Comparison of ENCODE assay signal across 11 mouse cellular contexts in genomic region chr5:66387481-66387880, GRCm38 (mm10).
DNase-seq lines count a peak whose midpoint lies in the region; ATAC-seq and TF ChIP-seq lines count a peak whose summit lies in the region.
"Had no signal": no experiment of that assay in that cellular context is flagged by ENCODE, and none has a peak within 500 bp of the region (broad histone marks: within the 10 kb centered on the region; RNA-seq: fewer than 3 reads in every experiment).

No protein-coding gene starts in this region.

- ATAC-seq in intestine, postnatal 0 days, result no peak
- no peak for ATAC-seq in intestine, embryonic 16.5 days
- ATAC-seq in forebrain, postnatal 0 days, result peak; percentile 37; the same call in 1 of the 2 replicates
- no peak for ATAC-seq in midbrain, postnatal 0 days (ENCODE audit: low FRiP score)
- no peak for ATAC-seq in erythroid progenitor cell, adult 5-6 weeks (replicated peaks; ENCODE audit: low FRiP score, poor library complexity, severe bottlenecking)
- ATAC-seq: intestine, embryonic 15.5 days had no signal

- no peak overlapping the region for H3K4me2 ChIP-seq in intestine, postnatal 0 days (replicated peaks; ENCODE audit: low read depth)
- H3K4me2 ChIP-seq in intestine, embryonic 16.5 days (ENCODE audit: low read depth, low read length), result no peak overlapping the region
- H3K4me2 ChIP-seq in forebrain, postnatal 0 days (ENCODE audit: low read depth), result no peak overlapping the region
- no peak overlapping the region for H3K4me2 ChIP-seq in midbrain, postnatal 0 days (ENCODE audit: low read depth, low read length, poor library complexity, severe bottlenecking)
- H3K4me2 ChIP-seq: intestine, embryonic 15.5 days had no signal

- WGBS in intestine, postnatal 0 days, result 78% methylated on average over 8 of the region's 8 CpGs
- WGBS in intestine, embryonic 16.5 days, result 74% methylated on average over 8 of the region's 8 CpGs
- 44% methylated on average over 8 of the region's 8 CpGs for WGBS in forebrain, postnatal 0 days
- WGBS in midbrain, postnatal 0 days, result 44% methylated on average over 8 of the region's 8 CpGs

- H3K4me1 ChIP-seq in intestine, postnatal 0 days (replicated peaks; ENCODE audit: control insufficient read depth, insufficient read depth, low read length), result no peaks in the 10 kb centered on the region
- H3K4me1 ChIP-seq in intestine, embryonic 16.5 days (ENCODE audit: control insufficient read depth, insufficient read depth, low read length), result no peaks in the 10 kb centered on the region
- H3K4me1 ChIP-seq in forebrain, postnatal 0 days (ENCODE audit: insufficient read depth), result no peaks in the 10 kb centered on the region
- no peaks in the 10 kb centered on the region for H3K4me1 ChIP-seq in midbrain, postnatal 0 days (ENCODE audit: insufficient read depth, low read length)
- H3K4me1 ChIP-seq: intestine, embryonic 15.5 days had no signal

- H3K36me3 ChIP-seq in intestine, postnatal 0 days (ENCODE audit: control insufficient read depth, insufficient read depth), result no peaks in the 10 kb centered on the region; the same call in 1 of the 2 replicates
- no peaks in the 10 kb centered on the region for H3K36me3 ChIP-seq in intestine, embryonic 16.5 days (ENCODE audit: control insufficient read depth, insufficient read depth, low read length)
- no peaks in the 10 kb centered on the region for H3K36me3 ChIP-seq in forebrain, postnatal 0 days (ENCODE audit: insufficient read depth)
- H3K36me3 ChIP-seq in midbrain, postnatal 0 days (ENCODE audit: insufficient read depth, low read length), result no peaks in the 10 kb centered on the region
- H3K36me3 ChIP-seq: intestine, embryonic 15.5 days had no signal

- H3K9ac ChIP-seq in intestine, postnatal 0 days (ENCODE audit: low read depth, low read length), result no peak overlapping the region
- H3K9ac ChIP-seq in intestine, embryonic 16.5 days (ENCODE audit: low read depth, low read length), result no peak overlapping the region
- no peak overlapping the region for H3K9ac ChIP-seq in forebrain, postnatal 0 days
- H3K9ac ChIP-seq in midbrain, postnatal 0 days (replicated peaks; ENCODE audit: low read length, poor library complexity, severe bottlenecking), result no peak overlapping the region
- H3K9ac ChIP-seq: intestine, embryonic 15.5 days had no signal

- H3K27me3 ChIP-seq in intestine, postnatal 0 days (replicated peaks; ENCODE audit: control insufficient read depth, insufficient read depth, low read length), result no peaks in the 10 kb centered on the region
- no peaks in the 10 kb centered on the region for H3K27me3 ChIP-seq in intestine, embryonic 16.5 days (replicated peaks; ENCODE audit: control insufficient read depth, insufficient read depth, low read length)
- no peaks in the 10 kb centered on the region for H3K27me3 ChIP-seq in forebrain, postnatal 0 days (ENCODE audit: insufficient read depth, low read length)
- no peaks in the 10 kb centered on the region for H3K27me3 ChIP-seq in midbrain, postnatal 0 days (ENCODE audit: insufficient read depth, low read length)
- H3K27me3 ChIP-seq: intestine, embryonic 15.5 days had no signal

- H3K9me3 ChIP-seq in intestine, postnatal 0 days (ENCODE audit: control insufficient read depth), result no peaks in the 10 kb centered on the region
- no peaks in the 10 kb centered on the region for H3K9me3 ChIP-seq in intestine, embryonic 16.5 days (ENCODE audit: control insufficient read depth, low read length)
- no peaks in the 10 kb centered on the region for H3K9me3 ChIP-seq in forebrain, postnatal 0 days (ENCODE audit: low read length)
- no peaks in the 10 kb centered on the region for H3K9me3 ChIP-seq in midbrain, postnatal 0 days (ENCODE audit: low read length)
- H3K9me3 ChIP-seq: intestine, embryonic 15.5 days had no signal

- DNase-seq in NIH3T3 (ENCODE audit: low read depth) (peak; percentile 73), liver (no peak)
- peak; percentile 84 for DNase-seq in forebrain, postnatal 0 days
- peak; percentile 73 for DNase-seq in midbrain, postnatal 0 days (ENCODE audit: low spot score)
- DNase-seq in left cerebral cortex, adult 9 months (ENCODE audit: low spot score in 2 of 2), result no peak
- DNase-seq: heart, adult 18-20 months; lung, adult 18-20 months had no signal

- no peak overlapping the region for H3K4me3 ChIP-seq in intestine, postnatal 0 days (ENCODE audit: low read depth, low read length)
- H3K4me3 ChIP-seq in intestine, embryonic 16.5 days (ENCODE audit: low read length), result no peak overlapping the region
- no peak overlapping the region for H3K4me3 ChIP-seq in forebrain, postnatal 0 days (ENCODE audit: low read depth, low read length)
- H3K4me3 ChIP-seq in midbrain, postnatal 0 days (ENCODE audit: low read depth, low read length), result no peak overlapping the region
- H3K4me3 ChIP-seq: intestine, embryonic 15.5 days had no signal

- TF ChIP-seq CTCF in intestine, postnatal 0 days (IDR thresholded peaks at IDR 0.05; ENCODE audit: low read depth), result peak; percentile 67
- TF ChIP-seq CTCF in forebrain, postnatal 0 days (IDR thresholded peaks at IDR 0.05; ENCODE audit: low read depth), result peak; percentile 79
- peak; percentile 87 for TF ChIP-seq CTCF in midbrain, postnatal 0 days (IDR thresholded peaks at IDR 0.05)

- H3K27ac ChIP-seq in intestine, postnatal 0 days (ENCODE audit: low read depth, low read length), result no peak overlapping the region
- H3K27ac ChIP-seq in intestine, embryonic 16.5 days (ENCODE audit: low read length), result no peak overlapping the region
- peak overlapping the region; percentile 57; the same call in 1 of the 2 replicates for H3K27ac ChIP-seq in forebrain, postnatal 0 days (ENCODE audit: low read depth, low read length)
- no peak overlapping the region for H3K27ac ChIP-seq in midbrain, postnatal 0 days (ENCODE audit: low read depth, low read length)
- H3K27ac ChIP-seq: intestine, embryonic 15.5 days had no signal

Comparison
In these comparisons a context has a peak if more than half of its experiments do, and no peak if none do; other contexts are left out.
1. DNase-seq: peak in NIH3T3 (single experiment), forebrain, postnatal 0 days (single experiment) and midbrain, postnatal 0 days (single experiment); none in liver (single experiment) and left cerebral cortex, adult 9 months (0 of 2).
2. Peak in every context shown above with its lines, with median percentiles within 50 percentile points of each other: CTCF ChIP-seq.